Mouse (Mus musculus) cerebellum, adult 9-10 months (tissue): Measurements from ENCODE around the gene Olfr582.

Experiments
- DNase-seq: peaks from one replicate; pipeline ENCODE4 v3.0.0; 2022

The Olfr582 gene

GRCm38 (mm10) chr7:103037724-103038123 is at the start of gene Olfr582:
Gene Olfr582, plus strand, starts transcription at chr7:103038024.
- DNase-seq: no peak

GRCm38 (mm10) chr7:102989224-102989623 is 48.6 kb upstream of the Olfr582 start, which contains the start of gene Olfr578:
Gene Olfr578, minus strand, starts transcription at chr7:102989324.
- no peak for DNase-seq

- no peak for DNase-seq
Observed at GRCm38 (mm10) chr7:103051000-103051399, 13.2 kb downstream of the Olfr582 start, which contains the start of gene Olfr583. Gene Olfr583, plus strand, starts transcription at chr7:103051300.

- no peak for DNase-seq
Observed at GRCm38 (mm10) chr7:103081585-103081984, 43.8 kb downstream of the Olfr582 start, which contains the start of gene Olfr584. Gene Olfr584, plus strand, starts transcription at chr7:103081885.
